Mouse (Mus musculus): ENCODE results near the gene Basp1. TPM values are rescaled to one million over a fixed set of nuclear protein-coding genes. Genes with fewer than 3 reads are reported as not detected.

Basp1 gene
- polyA plus RNA-seq, 1 experiment from 2014 or later = 256 TPM

Other genes starting within 250 kb of the Basp1 start
- gene Myo10, start 208.8 kb upstream of the Basp1 start, polyA plus RNA-seq (2016; fragmentation: Nextera tagmentation; extraction: Ambion mirVana) = 69.9 and 77.7 TPM in 2 replicates